Mouse (Mus musculus) E14TG2a.4 (cell line): ENCODE data around the gene Snai3.

Source experiments
- H3K27me3 ChIP-seq: 2 replicates; pipeline ENCODE4 v1.6.1; 2014; ENCODE audit warnings: low read length, control low read depth; ENCODE audit not compliant: insufficient read depth
- H3K36me3 ChIP-seq: 2 replicates; pipeline ENCODE4 v1.6.1; 2014; ENCODE audit warnings: low read length, control low read depth; ENCODE audit not compliant: insufficient read depth
- H3K4me1 ChIP-seq: replicated peaks from 2 replicates; pipeline ENCODE4 v1.6.1; 2014; ENCODE audit warnings: low read depth, low read length, control low read depth
- H3K4me3 ChIP-seq: replicated peaks from 2 replicates; pipeline ENCODE4 v1.5.1; 2014; ENCODE audit warnings: mild to moderate bottlenecking, low read length
- H3K9me3 ChIP-seq: 2 replicates; pipeline ENCODE4 v1.6.1; 2014; ENCODE audit warnings: low read length, control low read depth
- CTCF ChIP-seq: conservative IDR thresholded peaks from 2 replicates; pipeline ENCODE4 v1.5.1; 2014; ENCODE audit warnings: low read length
- NANOG ChIP-seq: IDR thresholded peaks from 2 replicates; pipeline ENCODE4 v1.6.1; 2014; ENCODE audit warnings: borderline replicate concordance, low read length, mixed read lengths
- POU5F1 ChIP-seq: IDR thresholded peaks from 2 replicates; pipeline ENCODE4 v1.6.1; 2014; ENCODE audit warnings: low read length, borderline replicate concordance

Snai3 gene

GRCm38 (mm10) chr8:122460524-122461472, at the start of gene Snai3:
Gene Snai3, minus strand, starts transcription at chr8:122460733.
- H3K36me3 ChIP-seq, result peaks cover 22% of the 10 kb centered on the region
- peak within 1 kb of the TSS; percentile 82 for H3K4me3 ChIP-seq
- peaks cover 56% of the 10 kb centered on the region for H3K27me3 ChIP-seq
- peaks cover 69% of the 10 kb centered on the region for H3K4me1 ChIP-seq
- no peaks in the 10 kb centered on the region for H3K9me3 ChIP-seq
- TF ChIP-seq CTCF (no peak), POU5F1 (no peak), NANOG (no peak)

GRCm38 (mm10) chr8:122500856-122501255, 40.3 kb upstream of the Snai3 start:
- Histone ChIP-seq H3K9me3 (no peaks in the 10 kb centered on the region), H3K4me1 (peaks cover 53% of the 10 kb centered on the region), H3K4me3 (no peak overlapping the region), H3K36me3 (peaks cover 91% of the 10 kb centered on the region), H3K27me3 (no peaks in the 10 kb centered on the region)
- peak; percentile 88 for TF ChIP-seq CTCF
- no peak for TF ChIP-seq NANOG
- TF ChIP-seq POU5F1, result no peak

- Histone ChIP-seq H3K4me3 (peak overlapping the region; percentile 63), H3K36me3 (peaks cover 94% of the 10 kb centered on the region), H3K9me3 (no peaks in the 10 kb centered on the region), H3K4me1 (peaks cover 45% of the 10 kb centered on the region), H3K27me3 (no peaks in the 10 kb centered on the region)
- TF ChIP-seq POU5F1 (no peak), CTCF (peak; percentile 81)
Measured at GRCm38 (mm10) chr8:122497912-122498311, 37.4 kb upstream of the Snai3 start.

GRCm38 (mm10) chr8:122497016-122497734, 36.6 kb upstream of the Snai3 start:
- Histone ChIP-seq H3K4me1 (peaks cover 49% of the 10 kb centered on the region), H3K27me3 (no peaks in the 10 kb centered on the region), H3K9me3 (no peaks in the 10 kb centered on the region), H3K36me3 (peaks cover 95% of the 10 kb centered on the region), H3K4me3 (peak overlapping the region; percentile 63)
- TF ChIP-seq CTCF (no peak), NANOG (no peak), POU5F1 (no peak)

- Histone ChIP-seq H3K4me3 (no peak overlapping the region), H3K27me3 (no peaks in the 10 kb centered on the region), H3K9me3 (no peaks in the 10 kb centered on the region), H3K36me3 (peaks cover 96% of the 10 kb centered on the region), H3K4me1 (peaks cover 41% of the 10 kb centered on the region)
- TF ChIP-seq POU5F1 (no peak), CTCF (no peak), NANOG (no peak)
Measured at GRCm38 (mm10) chr8:122488387-122488786, 27.9 kb upstream of the Snai3 start.

GRCm38 (mm10) chr8:122484831-122485230, 24.3 kb upstream of the Snai3 start:
- peaks cover 41% of the 10 kb centered on the region for H3K4me1 ChIP-seq
- no peak overlapping the region for H3K4me3 ChIP-seq
- no peaks in the 10 kb centered on the region for H3K27me3 ChIP-seq
- TF ChIP-seq NANOG (no peak), CTCF (no peak), POU5F1 (no peak)
- H3K36me3 ChIP-seq, result peaks cover 100% of the 10 kb centered on the region
- H3K9me3 ChIP-seq, result peaks cover 1% of the 10 kb centered on the region; the same call in 1 of the 2 replicates

GRCm38 (mm10) chr8:122483877-122484276, 23.3 kb upstream of the Snai3 start:
- Histone ChIP-seq H3K9me3 (peaks cover 5% of the 10 kb centered on the region; the same call in 1 of the 2 replicates), H3K27me3 (no peaks in the 10 kb centered on the region), H3K36me3 (peaks cover 100% of the 10 kb centered on the region), H3K4me3 (no peak overlapping the region), H3K4me1 (peaks cover 38% of the 10 kb centered on the region)
- no peak; the same call in 1 of the 2 replicates for TF ChIP-seq CTCF
- no peak for TF ChIP-seq NANOG
- TF ChIP-seq POU5F1, result no peak

GRCm38 (mm10) chr8:122482448-122482847, 21.9 kb upstream of the Snai3 start:
- peaks cover 100% of the 10 kb centered on the region for H3K36me3 ChIP-seq
- H3K4me1 ChIP-seq, result peaks cover 35% of the 10 kb centered on the region
- no peak overlapping the region for H3K4me3 ChIP-seq
- H3K27me3 ChIP-seq, result no peaks in the 10 kb centered on the region
- peaks cover 5% of the 10 kb centered on the region; the same call in 1 of the 2 replicates for H3K9me3 ChIP-seq
- TF ChIP-seq CTCF, result no peak
- TF ChIP-seq NANOG, result no peak
- TF ChIP-seq POU5F1, result no peak
